Mouse (Mus musculus) induced T-regulatory cell, adult 2 months (primary cell): ENCODE measurements around the gene A730071L15Rik.

Experiments
- DNase-seq: peaks from one replicate; pipeline ENCODE4 v3.0.0-alpha.2; 2012; ENCODE audit warnings: low read depth

A730071L15Rik gene

DNA sequence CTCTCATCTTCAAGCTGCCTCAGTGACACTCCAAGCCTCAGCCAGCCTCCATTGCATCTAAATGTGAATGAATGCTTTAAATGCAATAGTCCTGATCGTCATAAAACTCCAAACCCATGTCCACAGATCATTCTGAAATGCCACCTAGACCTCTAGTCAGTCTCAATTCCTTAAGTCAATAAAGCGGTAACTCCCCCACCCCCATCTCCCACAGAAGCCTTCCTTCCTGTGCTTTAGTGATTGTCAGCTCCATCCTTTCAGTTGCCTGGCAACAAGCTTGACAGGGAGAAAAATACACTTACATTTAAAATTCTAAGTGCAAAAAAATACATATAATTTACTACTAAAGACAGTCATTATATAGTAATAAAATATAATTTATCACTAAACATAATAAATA is 16.6 kb upstream of the A730071L15Rik start:
- peak; percentile 77 for DNase-seq

DNA sequence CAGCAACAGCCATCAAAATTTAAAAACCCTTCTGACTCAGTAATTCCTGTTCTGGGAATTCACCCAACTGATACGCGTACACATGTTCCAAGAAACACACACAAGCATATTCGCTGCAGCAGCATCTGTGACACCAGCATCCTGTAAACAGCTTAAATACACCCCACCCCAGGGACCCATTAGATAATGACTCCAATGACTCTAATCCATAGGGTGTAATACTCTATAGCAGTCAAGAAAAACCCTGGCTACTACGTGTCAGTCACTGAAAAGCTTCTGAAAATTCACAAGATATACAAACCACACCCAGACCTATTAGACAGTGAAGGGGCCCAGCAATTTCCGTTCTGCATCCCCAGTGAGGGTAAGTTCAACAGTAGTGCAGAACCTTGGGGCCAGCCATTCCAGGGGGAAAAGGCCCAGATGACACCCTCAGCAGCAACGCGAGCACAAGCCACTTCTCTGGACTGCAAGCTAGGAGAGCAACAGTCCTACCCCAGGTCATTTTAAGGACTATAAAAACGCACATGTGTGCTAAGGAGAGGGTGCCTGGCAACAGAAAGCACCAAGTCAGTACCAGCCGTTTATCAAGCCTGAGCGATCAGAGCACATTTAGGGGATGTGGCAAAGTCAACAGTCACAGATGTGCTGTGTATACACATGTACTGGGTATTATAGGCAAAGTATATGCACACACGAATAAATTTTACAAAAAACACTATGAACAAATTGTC is 15.5 kb upstream of the A730071L15Rik start:
- DNase-seq: peak; percentile 80

DNA sequence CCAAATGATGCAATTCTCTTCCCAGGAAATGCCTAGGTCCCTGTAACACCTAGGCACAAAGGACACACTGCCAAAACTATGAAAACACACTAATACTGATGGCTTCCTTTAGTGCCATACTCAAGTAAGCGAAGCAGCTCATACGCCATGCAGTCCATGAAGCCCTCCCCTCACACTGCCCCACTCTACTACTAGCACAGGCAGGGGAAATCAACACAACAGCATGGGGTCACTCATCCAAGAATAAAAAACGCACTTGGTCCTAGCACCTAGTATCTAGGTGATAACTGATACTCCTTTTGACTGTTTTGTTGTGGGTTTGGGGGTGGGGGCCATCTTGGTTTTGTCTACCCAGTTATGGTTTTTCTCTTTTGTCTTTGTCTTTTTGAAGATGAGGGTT is 12.4 kb upstream of the A730071L15Rik start:
- no peak for DNase-seq

DNA sequence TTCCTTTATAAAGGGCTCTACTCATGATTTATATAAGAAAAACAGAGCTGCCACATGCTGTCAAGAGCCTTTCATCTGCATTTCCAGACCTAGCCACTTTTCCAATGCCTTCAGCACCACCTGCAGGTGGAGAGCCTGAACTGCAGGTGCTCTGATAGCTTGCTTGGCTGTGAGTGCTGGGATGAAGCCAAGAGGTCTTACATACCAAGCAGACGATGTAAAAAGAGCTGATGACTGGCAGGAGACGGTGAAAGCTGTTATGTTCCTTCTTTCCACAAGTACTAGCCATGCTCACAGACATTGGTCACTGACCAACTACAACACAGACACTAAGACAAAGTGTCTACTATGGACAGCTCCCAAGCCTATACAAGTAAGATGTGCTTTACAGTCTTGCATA is 12.0 kb upstream of the A730071L15Rik start:
- peak; percentile 94 for DNase-seq

DNA sequence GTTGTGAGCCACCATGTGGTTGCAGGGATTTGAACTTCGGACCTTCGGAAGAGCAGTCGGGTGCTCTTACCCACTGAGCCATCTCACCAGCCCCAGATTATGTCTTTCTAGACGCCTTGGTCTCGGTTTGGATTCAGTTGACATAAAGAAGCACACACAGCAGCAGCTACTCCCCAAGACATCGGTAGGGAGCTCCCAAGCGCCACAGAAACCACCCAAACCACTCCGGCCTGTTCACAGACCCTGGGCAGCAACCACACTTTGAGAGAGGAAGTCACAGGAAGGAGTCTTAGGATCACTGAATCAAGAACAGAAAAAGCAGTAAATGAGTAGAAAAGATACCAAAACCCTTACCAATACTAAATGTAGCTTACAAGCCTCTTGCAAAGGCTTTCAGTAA is 3.0 kb upstream of the A730071L15Rik start:
- no peak for DNase-seq

DNA sequence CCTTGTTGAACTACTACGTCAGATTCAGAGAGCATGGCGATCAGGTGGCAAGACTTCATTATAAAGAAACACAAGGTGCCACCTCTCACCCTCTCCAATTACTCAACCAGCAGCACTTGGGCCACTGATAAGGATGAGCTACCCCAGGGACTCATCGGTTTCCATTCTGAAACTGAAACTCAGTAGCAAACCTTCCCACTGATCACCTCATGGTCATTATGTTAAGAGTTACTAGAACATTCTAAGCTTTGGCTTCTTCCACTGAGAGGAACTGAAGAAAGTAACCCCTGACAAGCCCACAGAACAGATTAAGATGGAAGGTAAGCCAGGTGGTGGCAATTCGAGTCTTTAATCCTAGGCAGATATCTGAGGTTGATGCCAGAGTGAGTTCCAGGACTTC is 1.4 kb upstream of the A730071L15Rik start:
- peak; percentile 53 for DNase-seq

DNA sequence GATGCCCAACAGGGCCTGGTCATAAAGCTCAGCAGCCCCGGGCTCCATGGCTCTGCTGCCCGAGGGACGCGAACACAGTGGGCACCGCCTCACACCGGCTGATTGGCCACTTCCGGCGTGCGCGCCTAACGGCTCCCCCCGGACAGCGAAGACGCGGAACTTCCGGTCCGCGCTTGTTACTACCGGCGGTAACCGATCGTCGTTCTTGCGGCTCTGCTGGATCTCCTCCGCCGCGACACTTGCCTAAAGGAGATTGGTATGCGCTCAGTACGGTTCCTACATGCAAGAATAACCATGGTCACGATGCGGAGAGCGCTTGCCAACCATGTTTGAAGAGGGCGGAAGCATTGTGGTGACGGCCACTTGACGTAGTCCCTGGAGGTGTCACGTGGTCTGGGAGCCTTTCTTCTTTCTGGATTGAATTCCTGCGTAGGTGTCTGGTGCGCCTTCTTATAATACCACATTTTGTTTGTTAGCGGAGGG is 299 bp downstream of the A730071L15Rik start, which contains the start of gene Nudcd3:
Gene Nudcd3, minus strand, starts transcription at position 329 of the 483 bp plus-strand sequence.
- DNase-seq: peak; percentile 95

DNA sequence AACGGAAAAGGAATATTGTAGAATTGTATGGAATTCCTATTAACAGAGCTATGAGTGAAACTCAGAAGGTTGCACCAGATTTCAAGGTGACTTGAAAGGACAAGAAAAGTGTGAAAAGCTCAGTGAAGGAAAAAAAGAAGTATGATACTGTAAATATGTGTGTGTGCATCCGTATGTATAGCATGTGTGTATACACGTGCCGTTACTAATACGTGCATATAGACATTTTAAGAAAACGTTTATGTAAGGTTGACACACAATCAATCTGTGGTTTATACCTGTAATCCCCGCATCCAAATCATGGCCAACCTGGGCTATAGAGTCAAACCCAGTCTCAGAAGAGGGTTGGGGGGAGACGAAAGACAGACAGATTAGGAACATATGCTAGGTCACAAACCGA is 741 bp downstream of the A730071L15Rik start:
- no peak for DNase-seq

DNA sequence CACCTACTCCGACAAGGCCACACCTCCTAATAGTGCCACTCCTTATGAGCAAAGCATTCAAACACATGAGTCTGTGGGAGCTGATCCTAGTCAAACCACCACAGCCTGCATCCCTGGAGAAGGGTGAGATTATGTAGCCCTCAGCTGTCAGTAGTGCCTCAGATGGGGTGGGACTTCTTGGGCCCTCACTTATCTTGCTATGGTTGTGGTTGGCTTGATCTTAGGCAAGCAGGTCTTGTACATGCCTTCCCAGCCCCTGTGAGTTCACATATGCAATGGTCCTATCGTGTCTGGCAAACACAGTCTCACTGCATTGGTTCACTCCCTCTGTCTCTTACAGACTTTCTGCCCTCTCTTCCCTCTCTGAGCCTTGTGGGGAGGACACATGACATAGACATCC is 7.3 kb downstream of the A730071L15Rik start:
- no peak for DNase-seq

DNA sequence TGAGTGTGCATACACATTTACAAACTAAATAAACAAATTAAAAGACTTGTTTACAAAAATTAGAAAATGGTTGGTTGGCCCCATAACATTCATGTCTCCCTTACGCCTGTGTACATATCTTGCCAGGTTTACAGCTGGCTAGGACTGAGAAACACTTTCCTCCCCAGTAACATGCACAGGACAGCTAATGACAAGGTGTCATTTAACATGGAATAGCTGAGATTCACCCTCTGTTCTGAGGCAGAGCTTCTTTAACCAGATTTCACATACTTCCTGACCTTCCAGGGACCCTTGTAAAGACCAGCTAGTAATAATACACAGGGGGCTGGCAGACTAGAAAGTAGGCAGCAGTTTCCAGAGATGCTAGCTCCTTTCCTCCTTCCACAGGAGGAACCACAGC is 8.3 kb downstream of the A730071L15Rik start:
- DNase-seq: no peak

DNA sequence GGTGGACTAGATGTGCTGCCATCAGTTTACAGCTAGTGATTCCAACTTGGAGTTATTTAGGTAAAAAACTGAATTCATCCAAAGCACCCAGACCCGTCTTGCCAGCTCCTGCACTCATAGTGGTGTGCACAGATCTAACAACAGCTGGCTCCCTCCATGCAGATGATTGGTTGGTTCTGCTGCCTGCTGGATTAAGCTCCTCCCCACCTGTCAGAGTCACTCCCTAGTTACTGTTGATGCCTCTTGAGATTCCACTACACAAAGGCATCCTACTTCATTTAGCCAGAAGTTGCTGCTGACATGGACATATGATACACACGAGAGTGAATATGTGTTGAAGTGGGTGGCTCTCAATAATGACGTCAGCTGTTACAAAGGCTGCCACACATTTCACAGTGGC is 17.0 kb downstream of the A730071L15Rik start:
- DNase-seq: no peak

DNA sequence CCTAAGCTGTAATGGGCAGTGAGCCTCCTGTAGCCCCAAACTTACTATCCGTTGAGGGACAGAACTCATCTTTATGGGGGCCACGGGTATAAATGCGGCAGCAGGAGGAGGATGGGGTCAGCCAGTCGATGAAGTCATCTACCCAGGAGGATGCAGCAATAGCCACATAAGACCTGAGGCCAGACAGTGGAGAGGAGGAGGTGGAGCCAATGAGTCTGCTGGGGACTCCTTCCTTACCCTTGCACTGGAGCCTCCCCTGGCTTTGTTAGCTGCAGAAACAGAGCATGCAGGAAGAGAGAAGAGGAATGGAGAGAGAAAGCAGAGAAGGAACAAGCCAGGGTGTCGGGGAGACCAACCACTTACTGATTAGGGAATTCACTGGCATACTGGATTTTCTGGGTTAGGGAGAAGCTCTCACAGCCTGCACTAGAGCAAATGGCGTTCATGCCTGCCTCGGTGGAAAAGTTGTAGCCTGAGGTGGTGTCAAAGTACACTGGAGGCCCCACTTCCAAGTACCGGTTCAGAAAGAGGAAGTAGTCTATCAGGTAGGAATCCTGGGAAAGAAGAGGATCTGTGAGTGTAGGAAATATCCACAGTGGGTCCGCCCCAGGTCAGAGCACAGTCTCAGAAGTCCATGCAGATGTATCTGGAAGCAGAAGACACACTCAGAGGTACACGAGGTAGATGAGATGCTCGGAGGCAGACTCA is 18.5 kb downstream of the A730071L15Rik start:
- DNase-seq: no peak

DNA sequence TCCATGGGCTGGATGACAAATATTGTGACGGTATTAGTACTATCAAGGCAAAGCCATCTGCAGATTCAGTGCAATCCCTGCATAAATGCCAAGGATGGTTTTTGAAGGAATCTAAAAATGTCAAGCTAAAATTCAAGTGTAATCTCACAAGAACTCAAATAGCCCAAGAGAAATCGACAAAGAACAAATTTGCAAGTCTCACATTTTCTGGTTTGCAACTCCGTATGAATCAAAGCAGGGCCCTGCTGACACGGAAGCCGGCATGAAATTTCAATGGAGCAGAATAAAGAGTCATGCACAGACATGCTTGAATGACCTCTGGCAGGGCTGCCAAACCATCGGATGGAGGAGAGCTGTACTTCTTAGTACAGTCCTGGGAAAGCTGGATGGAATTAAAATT is 20.1 kb downstream of the A730071L15Rik start:
- no peak for DNase-seq

DNA sequence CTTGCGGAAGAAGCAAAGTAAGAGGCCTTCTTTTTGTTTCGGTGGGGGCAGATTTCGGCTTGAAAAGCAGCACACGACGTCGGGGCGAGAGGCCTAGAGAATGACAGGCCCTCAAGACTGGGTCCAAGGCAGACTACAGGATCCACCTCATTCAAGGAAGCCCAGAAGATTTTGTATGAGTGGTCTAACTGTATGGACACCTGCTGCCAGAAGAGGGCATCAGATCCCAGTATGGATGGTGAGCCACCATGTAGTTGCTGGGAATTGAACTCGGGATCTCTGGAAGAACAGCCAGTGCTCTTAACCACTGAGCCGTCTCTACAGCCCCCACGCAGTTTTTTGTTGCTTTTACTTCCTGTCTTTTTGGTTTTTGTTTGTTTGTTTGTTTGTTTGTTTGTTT is 22.4 kb downstream of the A730071L15Rik start:
- no peak for DNase-seq

DNA sequence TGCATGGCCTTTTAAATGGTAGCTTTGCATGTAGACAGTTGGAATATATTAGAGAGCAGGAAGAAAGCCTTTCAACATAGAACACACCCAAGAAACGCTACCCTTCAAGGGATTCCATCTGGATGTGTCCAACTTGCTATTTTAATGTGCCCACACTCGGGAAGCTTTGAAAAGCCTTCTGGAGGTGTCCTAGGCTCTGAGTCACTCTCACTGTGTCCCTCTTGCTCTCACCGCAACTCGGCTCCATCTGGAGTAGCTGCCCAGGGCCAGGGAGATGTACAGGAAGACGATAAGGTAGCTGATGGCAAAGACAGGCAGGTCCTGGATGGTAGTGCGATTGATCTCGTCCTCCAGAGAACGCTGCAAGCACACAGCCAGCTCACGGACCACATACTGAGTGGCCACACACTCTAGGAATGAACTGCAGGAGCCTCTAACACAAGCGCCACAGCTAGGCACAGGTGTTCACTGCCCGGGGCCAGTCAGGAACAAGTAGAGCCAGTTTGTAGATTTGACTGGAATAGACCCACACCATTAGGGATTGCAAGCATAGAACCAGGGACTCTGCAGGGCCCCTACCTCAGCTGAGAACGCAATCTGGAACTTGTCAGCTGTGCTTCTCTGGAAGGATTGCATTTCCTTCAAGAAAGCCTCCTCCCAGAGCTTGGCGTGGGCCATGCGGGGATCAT is 24.9 kb downstream of the A730071L15Rik start:
- DNase-seq: no peak

DNA sequence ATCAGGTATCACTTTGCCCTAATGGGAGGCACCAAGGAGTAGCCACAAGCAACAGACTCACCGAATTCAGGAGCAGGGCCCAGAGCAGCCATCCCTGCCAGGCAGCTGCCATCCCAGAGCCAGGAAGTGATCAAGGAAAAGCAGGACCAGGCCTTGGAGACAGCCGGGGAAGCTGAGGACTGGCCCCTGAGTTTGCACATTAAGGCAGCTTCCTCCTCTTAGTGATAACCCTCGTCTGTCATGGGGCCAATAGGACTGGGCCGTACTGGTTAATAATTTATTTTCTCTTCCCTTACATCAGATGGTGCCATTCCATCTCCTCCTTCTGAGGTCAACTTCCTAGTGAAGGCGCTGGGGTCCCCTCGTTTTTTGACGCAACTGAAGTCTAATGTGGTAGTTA is 30.2 kb downstream of the A730071L15Rik start, which contains the start of gene Npc1l1:
Gene Npc1l1, minus strand, starts transcription at position 132 of the 400 bp plus-strand sequence.
- DNase-seq: no peak

DNA sequence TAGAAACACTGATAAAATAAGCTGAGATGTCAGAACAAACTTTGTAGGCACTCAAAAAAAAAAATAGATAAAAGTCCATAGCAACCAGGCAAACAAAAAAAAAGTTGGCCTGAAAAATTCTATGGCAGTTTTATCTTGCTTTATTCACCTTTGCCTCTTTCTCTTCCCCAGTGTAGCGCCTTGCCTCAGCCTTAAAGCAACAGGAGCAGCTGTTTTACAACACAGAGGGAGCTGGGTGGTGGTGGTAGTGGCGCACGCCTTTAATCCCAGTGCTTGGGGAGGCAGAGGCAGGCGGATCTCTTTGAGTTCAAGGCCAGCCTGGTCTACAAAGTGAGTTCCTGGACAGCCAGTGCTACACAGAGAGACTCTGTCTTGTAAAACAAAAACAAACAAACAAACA is 33.2 kb downstream of the A730071L15Rik start:
- no peak for DNase-seq

DNA sequence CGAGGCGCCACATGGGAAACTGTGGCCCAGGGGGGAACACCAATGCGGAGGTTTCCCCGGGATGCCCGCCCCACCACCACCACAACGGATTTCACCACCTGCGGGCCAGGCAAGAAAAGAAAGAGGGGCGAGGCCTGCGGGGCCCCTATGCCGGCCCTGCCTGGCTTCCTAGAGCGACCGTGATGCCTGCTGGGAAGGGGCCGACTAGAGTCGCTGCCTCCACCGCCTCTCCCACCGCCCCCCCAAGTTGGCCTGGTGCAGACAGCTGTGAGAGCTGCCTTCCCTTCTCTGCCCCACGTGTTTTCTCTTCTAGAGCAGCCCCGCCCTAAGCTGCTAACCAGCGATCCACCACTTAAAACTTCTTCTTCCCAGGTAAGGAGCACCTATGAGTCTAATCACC is 44.9 kb downstream of the A730071L15Rik start:
- DNase-seq: no peak
